Mouse (Mus musculus): ENCODE results near the gene Mcl1.

The Mcl1 gene

GRCm38 (mm10) chr3:95707497-95707896 lies 48.9 kb downstream of the Mcl1 start:
- no peak for DNase-seq (ENCODE audit: low spot score in 2 of 2)

DNA sequence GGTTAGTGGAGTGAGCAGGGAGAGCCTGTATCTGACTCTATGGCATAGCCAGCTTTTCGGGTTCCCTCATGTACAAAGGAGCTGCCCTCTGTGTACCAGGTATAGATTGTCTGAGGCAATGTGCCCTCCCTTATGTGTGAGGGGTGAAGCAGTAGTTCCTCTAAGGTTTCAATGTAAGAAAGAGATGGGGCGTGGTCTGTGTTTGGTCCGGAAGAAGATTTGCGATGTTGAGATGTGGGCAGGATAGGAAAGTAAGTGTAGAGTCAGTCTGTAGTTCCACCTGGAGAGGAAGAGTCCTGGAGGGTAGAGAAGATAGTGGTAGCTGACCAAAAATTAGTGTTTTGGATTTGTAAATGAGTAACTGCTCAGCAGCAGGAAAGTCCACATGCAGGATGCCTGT lies 50.5 kb downstream of the Mcl1 start:
- DNase-seq (ENCODE audit: low spot score in 2 of 2) = no peak

DNA sequence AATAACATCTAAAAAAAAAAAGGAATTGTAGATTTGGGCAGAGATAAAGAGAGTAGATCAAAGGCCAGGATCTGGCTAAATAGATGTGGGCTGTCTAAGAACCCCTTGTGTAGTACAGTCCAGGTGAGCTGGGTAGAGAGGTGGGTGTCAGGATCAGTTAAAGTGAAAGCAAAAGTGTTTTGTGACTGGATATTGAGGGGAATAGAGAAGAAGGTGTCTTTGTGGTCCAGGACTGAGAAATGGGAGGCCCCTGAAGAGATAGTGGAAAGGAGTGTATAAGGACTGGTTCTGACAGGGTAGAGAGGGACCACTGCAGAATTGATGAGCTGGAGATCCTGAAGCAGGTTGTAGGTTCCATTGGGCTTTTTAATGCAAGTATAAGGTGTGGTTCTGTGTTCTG lies 51.4 kb downstream of the Mcl1 start:
- DNase-seq (ENCODE audit: low spot score in 2 of 2) = no peak

All from right cerebral cortex, postnatal 10 days (tissue).